Mouse (Mus musculus) splenic B cell, adult 2 months (primary cell): ENCODE results near the gene Card6.
A peak's percentile ranks its signal among the peaks of the same experiment; 100 is the strongest.

Source experiments
- DNase-seq: peaks from one replicate; pipeline ENCODE4 v3.0.0-alpha.2; 2011; ENCODE audit warnings: low read depth, low spot score
- H3K27me3 ChIP-seq: 2 replicates; pipeline ENCODE4 v1.6.1; 2012; ENCODE audit warnings: mild to moderate bottlenecking, low read length, moderate library complexity, mixed read lengths; ENCODE audit not compliant: control insufficient read depth, poor library complexity, insufficient read depth, severe bottlenecking
- H3K36me3 ChIP-seq: 2 replicates; pipeline ENCODE4 v1.6.1; 2012; ENCODE audit warnings: mild to moderate bottlenecking, low read length, moderate library complexity, mixed read lengths; ENCODE audit not compliant: control insufficient read depth, poor library complexity, insufficient read depth, severe bottlenecking

Card6 gene

DNA sequence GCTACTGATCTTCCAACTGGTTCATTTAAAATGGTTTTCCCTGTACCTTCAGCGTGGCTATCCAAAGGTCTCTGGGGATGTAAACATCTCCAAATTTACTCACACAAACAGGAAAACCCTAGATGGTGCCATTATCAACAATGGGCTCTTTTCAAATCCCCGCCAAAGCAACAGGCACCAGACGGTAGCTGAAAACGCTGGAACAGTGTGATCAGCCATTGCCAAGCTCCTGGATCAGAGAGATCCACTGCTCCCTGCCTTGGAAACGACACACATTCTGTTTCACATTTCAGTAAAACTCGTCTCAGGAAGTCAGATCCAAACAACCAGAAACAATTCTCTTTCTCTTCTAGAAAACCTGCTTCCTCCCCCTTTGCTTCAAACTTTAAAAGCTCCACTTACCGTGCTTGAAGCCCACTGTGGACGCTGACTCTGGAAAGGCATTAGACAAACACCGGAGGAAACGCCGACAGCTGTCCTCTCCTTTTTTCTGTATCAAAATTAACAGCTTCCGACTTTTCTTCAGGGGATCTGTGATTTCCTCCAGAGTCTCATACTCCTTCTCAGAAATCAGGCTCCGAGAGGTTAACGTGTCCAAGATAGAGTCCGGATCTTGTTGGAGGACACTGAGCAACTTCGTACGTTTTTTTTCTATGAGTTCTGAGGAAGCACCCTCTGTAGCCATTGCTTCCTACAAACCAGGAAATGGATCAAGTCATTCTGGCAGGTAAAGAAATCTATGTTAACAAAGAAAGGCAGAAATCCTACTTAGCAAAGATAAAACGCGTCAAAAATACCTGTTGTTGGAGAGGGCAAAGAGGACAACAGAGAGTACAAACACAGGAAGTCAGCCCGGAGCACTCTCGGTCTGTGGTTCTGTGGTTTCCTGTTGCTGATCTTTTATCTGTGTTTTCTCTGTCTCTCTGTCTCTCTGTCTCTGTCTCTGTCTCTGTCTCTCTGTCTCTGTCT is at the start of gene Card6:
Gene Card6 (minus strand): TSS at position 854 of the 969 bp plus-strand sequence.
- DNase-seq, result peak; percentile 69
- H3K27me3 ChIP-seq, result no peaks in the 10 kb centered on the region
- peaks cover 4% of the 10 kb centered on the region for H3K36me3 ChIP-seq

DNA sequence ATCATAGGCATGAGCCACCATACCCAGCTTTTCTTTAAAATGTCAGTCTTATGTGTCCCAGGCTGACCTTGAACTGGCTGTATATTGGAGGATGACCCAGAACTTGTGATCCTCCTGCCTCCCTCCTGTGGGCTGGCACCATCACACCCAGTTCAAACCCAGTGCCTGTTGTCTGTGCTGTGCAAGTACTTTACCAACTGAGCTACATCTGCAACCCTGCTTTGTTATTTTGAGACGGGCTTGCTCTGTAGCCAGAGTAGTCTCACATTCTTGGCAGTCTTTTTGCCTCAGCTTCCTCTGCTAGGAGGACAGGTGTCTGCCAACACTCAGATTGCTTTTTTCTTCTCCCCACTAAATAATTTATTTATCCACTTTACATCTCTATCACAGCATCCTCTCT is 49.0 kb upstream of the Card6 start:
- Histone ChIP-seq H3K36me3 (no peaks in the 10 kb centered on the region), H3K27me3 (no peaks in the 10 kb centered on the region)
- no peak for DNase-seq

DNA sequence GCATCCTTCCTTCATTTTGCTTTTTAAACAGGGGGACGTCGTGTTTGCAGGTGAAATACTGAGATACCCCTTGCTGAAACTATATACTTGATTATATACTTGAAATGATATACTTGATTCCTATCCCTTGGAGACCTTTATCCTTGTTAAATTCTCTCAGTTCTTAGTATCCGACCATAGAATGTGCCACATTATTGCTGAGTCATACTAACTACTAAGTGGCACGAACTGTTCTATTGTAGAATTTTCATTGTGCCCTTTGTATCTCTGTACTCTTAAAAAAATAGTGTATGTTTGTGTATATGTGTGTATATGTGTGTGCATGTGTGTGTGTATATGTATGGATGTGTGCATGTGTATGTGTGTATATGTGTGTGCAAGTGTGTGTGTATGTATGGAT is 48.0 kb upstream of the Card6 start:
- Histone ChIP-seq H3K36me3 (no peaks in the 10 kb centered on the region), H3K27me3 (no peaks in the 10 kb centered on the region)
- DNase-seq, result no peak

DNA sequence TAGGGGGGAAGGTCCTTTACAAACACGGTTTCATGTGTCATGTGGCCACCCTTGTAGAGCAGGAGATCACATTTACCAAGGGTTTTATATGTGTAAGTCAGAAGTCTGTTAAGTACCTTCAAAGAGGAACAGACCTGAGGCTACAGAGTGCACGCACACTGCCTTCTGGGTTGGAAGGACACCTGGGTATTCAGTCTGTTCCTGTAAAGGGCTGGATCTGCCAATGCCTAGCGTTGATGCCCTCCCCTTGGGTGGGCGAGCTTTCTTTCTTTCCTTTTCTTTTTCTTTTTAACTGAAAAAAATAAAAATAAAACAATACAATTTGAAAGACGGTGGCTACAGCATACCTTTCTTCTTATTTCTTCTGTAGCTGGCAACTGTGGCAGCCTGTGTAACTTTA is 46.8 kb upstream of the Card6 start:
- no peaks in the 10 kb centered on the region for H3K36me3 ChIP-seq
- no peaks in the 10 kb centered on the region for H3K27me3 ChIP-seq
- no peak for DNase-seq

DNA sequence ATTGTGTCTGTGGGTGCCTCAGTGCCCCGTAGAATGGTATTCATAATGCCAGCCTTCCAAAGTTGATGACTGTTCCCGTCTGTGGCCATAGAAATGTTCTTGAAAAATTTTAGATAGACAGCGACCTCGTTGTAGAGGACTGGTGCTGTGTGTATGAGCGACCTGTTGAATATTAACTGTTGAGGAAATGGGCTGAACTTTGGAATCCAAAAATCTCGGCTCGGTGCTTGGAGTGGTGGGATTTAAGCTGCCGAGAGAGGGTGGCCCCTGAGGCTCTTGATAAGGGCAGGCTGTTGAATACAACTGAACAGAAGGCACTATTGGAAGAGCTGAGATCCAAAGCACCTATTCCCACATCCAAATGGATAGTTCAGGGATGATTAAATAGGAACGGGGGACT is 46.3 kb upstream of the Card6 start:
- H3K27me3 ChIP-seq, result no peaks in the 10 kb centered on the region
- no peak for DNase-seq

DNA sequence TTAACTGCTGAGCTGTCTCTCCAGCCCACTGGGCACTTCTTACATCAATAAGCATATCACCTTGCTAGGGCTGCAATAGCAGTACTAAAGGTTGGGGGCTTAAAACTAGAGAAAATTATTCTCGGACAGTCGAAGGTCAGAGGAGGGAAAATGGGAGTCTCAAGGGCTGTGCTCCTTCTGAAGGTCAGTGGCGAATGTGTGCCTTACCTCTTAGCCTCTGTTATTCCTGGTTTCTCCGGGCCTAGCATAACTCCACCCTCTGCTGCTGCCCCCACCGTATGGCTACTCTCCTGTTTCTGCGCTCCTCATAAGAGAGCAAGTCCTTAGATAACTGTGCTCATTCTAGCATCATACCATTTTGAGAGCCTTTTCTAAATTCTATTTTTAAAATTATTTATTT is 43.8 kb upstream of the Card6 start:
- Histone ChIP-seq H3K36me3 (no peaks in the 10 kb centered on the region), H3K27me3 (no peaks in the 10 kb centered on the region)
- no peak for DNase-seq

More for the DNA sequence above, 46.3 kb upstream of the Card6 start:
- H3K36me3 ChIP-seq, result no peaks in the 10 kb centered on the region

DNA sequence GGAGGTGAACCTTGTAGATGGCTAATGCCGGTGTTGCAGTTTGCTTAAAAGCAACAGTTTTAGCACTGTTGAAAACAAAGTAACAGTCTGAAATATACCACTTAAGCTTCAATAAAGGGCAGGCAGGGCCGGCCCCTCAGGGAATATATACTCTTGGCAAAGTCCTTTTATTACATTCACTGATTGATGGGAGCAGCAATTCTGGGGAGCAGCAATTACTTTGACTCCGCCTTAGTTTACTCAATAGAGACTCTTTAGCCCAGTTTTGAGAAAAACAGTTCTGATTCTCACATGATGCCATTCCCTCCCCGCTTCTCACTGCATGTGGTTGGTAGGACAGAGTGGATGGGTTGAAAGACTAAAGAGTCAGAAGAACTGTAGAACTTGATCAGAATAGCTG is 40.8 kb upstream of the Card6 start:
- Histone ChIP-seq H3K27me3 (no peaks in the 10 kb centered on the region), H3K36me3 (no peaks in the 10 kb centered on the region)
- no peak for DNase-seq

DNA sequence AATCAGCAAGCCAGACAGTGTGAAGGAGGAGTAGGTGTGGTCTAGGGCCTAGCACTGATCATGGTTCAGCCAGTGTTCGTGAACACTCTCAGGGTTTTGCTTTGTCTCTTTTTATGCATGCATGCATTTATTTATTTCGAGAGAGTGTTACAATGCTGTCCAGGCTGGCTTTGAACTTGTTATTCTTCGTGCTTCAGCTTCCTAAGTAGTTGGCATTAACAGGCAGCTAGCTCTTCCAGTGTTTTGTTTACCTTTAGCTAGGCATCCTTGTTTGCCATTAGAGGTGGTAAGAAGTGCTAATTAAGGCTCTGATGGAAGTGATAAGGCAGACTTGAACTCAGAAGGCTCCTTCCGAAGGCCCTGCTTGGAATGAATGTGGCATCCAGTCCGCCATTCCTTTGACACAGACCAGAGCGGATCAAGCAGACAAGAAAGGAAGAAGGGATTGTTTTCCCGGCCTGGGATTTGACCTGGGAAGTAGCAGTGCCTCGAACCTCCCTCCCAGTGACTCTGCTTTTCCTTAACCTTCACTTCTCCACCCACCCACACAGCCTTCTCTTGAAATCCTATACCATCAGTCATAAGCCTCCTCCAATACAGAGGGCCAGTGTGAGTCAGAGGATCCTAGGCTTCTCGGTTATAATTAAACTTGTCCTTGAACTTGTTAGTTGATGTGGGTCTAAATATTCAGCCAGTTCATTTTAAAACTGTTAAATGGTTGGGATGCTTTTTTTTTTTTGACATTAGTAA is 37.0 kb upstream of the Card6 start:
- DNase-seq, result no peak
- H3K27me3 ChIP-seq, result no peaks in the 10 kb centered on the region

DNA sequence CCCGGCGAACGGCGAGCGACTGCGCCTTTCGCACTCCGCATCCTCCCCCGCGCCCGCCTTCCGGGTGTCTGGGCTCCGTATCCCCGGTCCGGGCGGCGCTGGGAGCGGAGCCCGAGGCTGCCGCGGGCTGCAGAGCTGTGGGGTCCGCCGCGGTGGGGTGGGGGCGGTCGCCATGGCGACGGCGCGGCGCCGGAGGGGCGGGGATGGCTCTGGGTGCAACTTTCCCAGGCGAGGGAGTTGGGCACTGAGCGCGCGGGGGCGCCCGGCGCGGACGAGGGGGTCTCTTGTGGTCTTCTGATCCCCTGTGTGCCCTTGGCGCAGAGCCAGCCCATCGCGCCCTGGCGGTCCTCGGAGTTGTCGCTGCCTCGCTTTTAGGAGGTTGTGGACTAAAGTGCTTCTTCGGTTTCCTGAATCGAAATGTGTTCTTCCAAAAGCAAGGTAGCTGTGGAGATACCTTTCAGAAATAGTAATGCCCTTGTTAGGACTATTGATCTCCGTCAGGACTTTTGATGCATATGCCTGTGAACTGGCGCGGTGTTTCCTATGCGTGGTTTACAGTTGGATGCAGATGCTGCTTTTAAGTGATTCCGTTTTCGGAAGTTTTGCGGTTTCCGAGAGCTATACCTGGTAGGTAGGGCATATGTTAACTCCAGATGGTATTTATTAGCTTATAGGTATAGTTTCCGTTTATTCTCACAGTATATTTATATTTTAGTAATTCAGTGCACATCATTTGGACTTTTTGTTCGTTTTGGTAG is 35.9 kb upstream of the Card6 start:
- peak; percentile 53 for DNase-seq
- H3K36me3 ChIP-seq, result no peaks in the 10 kb centered on the region
- no peaks in the 10 kb centered on the region for H3K27me3 ChIP-seq

More for the DNA sequence above, 37.0 kb upstream of the Card6 start:
- H3K36me3 ChIP-seq, result no peaks in the 10 kb centered on the region

DNA sequence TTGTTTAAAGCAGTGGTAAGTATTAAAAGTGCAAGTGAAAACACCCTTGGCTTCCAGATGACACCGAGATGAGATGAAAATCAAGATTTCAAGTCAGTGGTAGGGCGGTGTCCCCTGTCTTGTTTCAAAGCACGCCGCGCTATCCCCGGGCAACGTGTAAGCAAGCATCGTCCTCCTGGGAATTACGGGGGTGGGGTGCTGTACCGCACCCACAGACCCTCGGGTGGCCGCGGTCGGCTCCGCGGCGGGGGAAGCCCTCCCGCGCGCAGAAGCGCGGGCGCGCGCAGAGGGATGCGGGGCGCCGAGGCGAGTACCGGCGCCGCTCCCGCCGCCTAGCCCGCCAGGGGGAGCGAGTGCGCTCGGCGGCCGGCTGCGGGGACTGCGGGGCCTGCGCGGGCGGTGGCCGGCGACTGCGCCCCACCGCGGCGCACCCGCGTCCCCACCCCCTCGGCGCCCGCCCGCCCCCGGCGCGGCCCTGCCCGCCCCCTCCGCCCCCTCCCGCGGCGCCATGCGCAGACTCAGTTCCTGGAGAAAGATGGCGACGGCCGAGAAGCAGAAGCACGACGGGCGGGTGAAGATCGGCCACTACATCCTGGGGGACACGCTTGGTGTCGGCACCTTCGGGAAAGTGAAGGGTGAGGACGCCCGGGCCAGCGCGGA is 35.2 kb upstream of the Card6 start, which contains the start of gene Prkaa1:
Gene Prkaa1 (plus strand): TSS at position 501 of the 660 bp plus-strand sequence.
- H3K27me3 ChIP-seq, result no peaks in the 10 kb centered on the region
- peak; percentile 81 for DNase-seq
- no peaks in the 10 kb centered on the region for H3K36me3 ChIP-seq

DNA sequence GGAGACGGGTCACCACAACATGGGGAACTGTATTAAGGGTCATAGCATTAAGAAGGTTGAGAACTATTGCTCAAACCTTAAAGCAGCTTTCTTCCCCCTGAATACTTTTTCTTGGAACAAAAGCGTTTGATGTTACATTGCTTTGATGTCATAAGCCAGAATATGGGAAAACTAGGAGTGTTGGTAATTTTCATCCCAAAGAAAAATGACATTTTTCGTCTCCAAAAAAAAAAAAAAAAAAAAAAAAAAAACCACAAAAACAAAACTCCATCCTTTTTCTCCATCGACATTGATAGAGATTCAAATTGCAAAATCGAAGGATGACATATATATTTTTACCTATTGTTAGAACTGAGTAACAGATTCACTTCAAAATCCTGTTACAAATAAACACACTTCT is 34.4 kb upstream of the Card6 start:
- Histone ChIP-seq H3K27me3 (no peaks in the 10 kb centered on the region), H3K36me3 (no peaks in the 10 kb centered on the region)
- no peak for DNase-seq

DNA sequence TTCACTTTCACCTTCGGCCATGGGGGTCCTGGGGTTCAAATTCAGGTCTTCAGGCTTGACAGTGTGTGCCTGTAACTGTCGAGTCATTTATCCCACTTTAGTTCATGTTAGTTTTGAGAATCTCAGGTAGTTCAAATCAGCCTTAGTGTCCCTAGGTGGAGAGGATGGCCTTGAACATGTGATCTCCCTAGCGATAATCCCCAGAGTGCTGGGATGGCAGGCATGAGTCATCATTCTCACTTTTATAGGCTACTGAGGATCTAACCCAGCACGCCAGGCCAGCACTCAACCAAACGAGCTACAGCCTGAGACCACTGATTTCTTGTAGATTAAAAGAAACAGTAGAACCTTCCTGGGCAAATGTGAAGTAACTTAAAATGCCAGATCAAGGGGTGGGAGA is 33.7 kb upstream of the Card6 start:
- DNase-seq, result no peak
- Histone ChIP-seq H3K36me3 (no peaks in the 10 kb centered on the region), H3K27me3 (no peaks in the 10 kb centered on the region)

DNA sequence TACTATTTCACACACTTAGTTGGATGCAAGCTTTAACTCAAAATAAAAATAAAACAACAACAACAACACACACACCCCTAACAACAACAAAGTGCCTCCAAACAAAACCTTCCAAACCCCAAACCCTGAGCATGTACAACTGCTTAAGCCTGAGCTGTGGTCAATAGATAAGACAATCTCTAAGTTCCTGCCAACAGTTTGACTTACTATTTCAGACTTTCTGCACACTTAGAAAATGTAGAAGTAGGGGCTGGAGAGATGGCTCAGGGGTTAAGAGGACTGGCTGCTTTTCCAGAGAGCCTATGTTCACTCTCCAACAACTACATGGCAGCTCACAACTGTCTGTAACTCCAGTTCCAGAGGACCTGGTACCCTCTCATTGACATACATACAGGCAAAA is 32.0 kb upstream of the Card6 start:
- Histone ChIP-seq H3K36me3 (no peaks in the 10 kb centered on the region), H3K27me3 (no peaks in the 10 kb centered on the region)
- no peak for DNase-seq

DNA sequence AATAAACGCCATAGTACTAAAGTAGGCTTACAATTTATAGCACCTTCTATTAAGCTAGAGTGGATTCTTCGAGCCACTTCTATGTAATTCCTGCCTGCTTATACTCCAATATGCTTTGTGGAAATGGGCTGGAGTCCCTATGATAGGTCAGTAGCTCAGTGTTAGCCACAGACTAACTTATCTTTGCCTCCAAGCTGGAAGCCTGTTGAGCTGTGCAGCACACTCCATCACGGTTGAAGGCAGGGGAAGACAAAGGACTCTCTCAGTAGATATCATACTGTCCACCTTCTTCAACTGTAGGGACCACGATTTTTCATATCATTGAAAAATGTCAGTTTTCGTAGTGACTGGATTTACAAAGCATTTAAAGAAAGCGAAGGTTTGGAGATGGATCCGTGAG is 31.5 kb upstream of the Card6 start:
- no peaks in the 10 kb centered on the region for H3K27me3 ChIP-seq
- no peaks in the 10 kb centered on the region for H3K36me3 ChIP-seq
- DNase-seq, result no peak
